Mouse (Mus musculus): ENCODE data around the gene Bcar3. TPM values are rescaled to one million over a fixed set of nuclear protein-coding genes. Genes with fewer than 3 reads are reported as not detected.

The Bcar3 gene
- total and polyA plus RNA-seq, 2 experiments from 2014 or later, result 6.3 to 23.8 TPM

- WGBS, result 32% methylated on average over 12 of the region's 12 CpGs
Measured at GRCm38 (mm10) chr3:122291828-122292227, 2.1 kb upstream of the Bcar3 start.

GRCm38 (mm10) chr3:122292300-122293222, 1.4 kb upstream of the Bcar3 start:
- Histone ChIP-seq H3K9me3 (ENCODE audit: low read length) (no peaks in the 10 kb centered on the region), H3K27ac (peak overlapping the region; percentile 100), H3K36me3 (ENCODE audit: insufficient read depth, low read length) (no peaks in the 10 kb centered on the region), H3K9ac (replicated peaks; ENCODE audit: low read length) (peak overlapping the region; percentile 97), H3K4me2 (ENCODE audit: low read depth, low read length) (peak overlapping the region; percentile 95), H3K4me1 (ENCODE audit: insufficient read depth, low read length) (peaks cover 5% of the 10 kb centered on the region; the same call in 1 of the 2 replicates), H3K4me3 (ENCODE audit: low read length) (peak overlapping the region; percentile 86), H3K27me3 (ENCODE audit: insufficient read depth, low read length) (no peaks in the 10 kb centered on the region)
- ATAC-seq (peak; percentile 61), DNase-seq (ENCODE audit: low spot score) (peak; percentile 92)
- TF ChIP-seq CTCF (IDR thresholded peaks at IDR 0.05; ENCODE audit: low read depth), result peak; percentile 45
- WGBS, result 4% methylated on average over 54 of the region's 54 CpGs

More at GRCm38 (mm10) chr3:122291828-122292227, 2.1 kb upstream of the Bcar3 start:
- Histone ChIP-seq H3K27ac (peak overlapping the region; percentile 100), H3K9me3 (ENCODE audit: low read length) (no peaks in the 10 kb centered on the region), H3K36me3 (ENCODE audit: insufficient read depth, low read length) (no peaks in the 10 kb centered on the region), H3K4me1 (ENCODE audit: insufficient read depth, low read length) (peaks cover 5% of the 10 kb centered on the region; the same call in 1 of the 2 replicates), H3K9ac (replicated peaks; ENCODE audit: low read length) (peak overlapping the region; percentile 97; the same call in 1 of the 2 replicates), H3K4me2 (ENCODE audit: low read depth, low read length) (peak overlapping the region; percentile 95), H3K27me3 (ENCODE audit: insufficient read depth, low read length) (no peaks in the 10 kb centered on the region), H3K4me3 (ENCODE audit: low read length) (peak overlapping the region; percentile 86)
- DNase-seq (ENCODE audit: low spot score), result no peak
- no peak for TF ChIP-seq CTCF (IDR thresholded peaks at IDR 0.05; ENCODE audit: low read depth)
- ATAC-seq, result no peak

GRCm38 (mm10) chr3:122293223-122293953, 548 bp upstream of the Bcar3 start:
- Histone ChIP-seq H3K36me3 (ENCODE audit: insufficient read depth, low read length) (no peaks in the 10 kb centered on the region), H3K27ac (peak overlapping the region; percentile 100), H3K9ac (replicated peaks; ENCODE audit: low read length) (peak overlapping the region; percentile 97), H3K9me3 (ENCODE audit: low read length) (no peaks in the 10 kb centered on the region), H3K4me3 (ENCODE audit: low read length) (peak overlapping the region; percentile 86), H3K4me1 (ENCODE audit: insufficient read depth, low read length) (peaks cover 5% of the 10 kb centered on the region; the same call in 1 of the 2 replicates), H3K4me2 (ENCODE audit: low read depth, low read length) (peak overlapping the region; percentile 95), H3K27me3 (ENCODE audit: insufficient read depth, low read length) (no peaks in the 10 kb centered on the region)
- ATAC-seq (peak; percentile 87), DNase-seq (ENCODE audit: low spot score) (peak; percentile 81)
- under 1% methylated on average over 101 of the region's 105 CpGs for WGBS
- no peak for TF ChIP-seq CTCF (IDR thresholded peaks at IDR 0.05; ENCODE audit: low read depth)

GRCm38 (mm10) chr3:122295511-122295910, 1.6 kb downstream of the Bcar3 start:
- Histone ChIP-seq H3K9ac (replicated peaks; ENCODE audit: low read length) (no peak overlapping the region), H3K4me2 (ENCODE audit: low read depth, low read length) (no peak overlapping the region), H3K4me3 (ENCODE audit: low read length) (no peak overlapping the region), H3K27me3 (ENCODE audit: insufficient read depth, low read length) (no peaks in the 10 kb centered on the region), H3K27ac (peak overlapping the region; percentile 100; the same call in 1 of the 2 replicates), H3K9me3 (ENCODE audit: low read length) (no peaks in the 10 kb centered on the region), H3K36me3 (ENCODE audit: insufficient read depth, low read length) (no peaks in the 10 kb centered on the region), H3K4me1 (ENCODE audit: insufficient read depth, low read length) (peaks cover 5% of the 10 kb centered on the region; the same call in 1 of the 2 replicates)
- peak; percentile 77 for TF ChIP-seq CTCF (IDR thresholded peaks at IDR 0.05; ENCODE audit: low read depth)
- WGBS, result 14% methylated on average over 5 of the region's 5 CpGs
- no peak for ATAC-seq
- DNase-seq (ENCODE audit: low spot score), result peak; percentile 80

- H3K27me3 ChIP-seq (ENCODE audit: insufficient read depth, low read length), result no peaks in the 10 kb centered on the region
- DNase-seq (ENCODE audit: low spot score), result peak; percentile 49
- peaks cover 5% of the 10 kb centered on the region; the same call in 1 of the 2 replicates for H3K4me1 ChIP-seq (ENCODE audit: insufficient read depth, low read length)
Measured at GRCm38 (mm10) chr3:122296979-122297378, 3.0 kb downstream of the Bcar3 start.

More at GRCm38 (mm10) chr3:122296979-122297378, 3.0 kb downstream of the Bcar3 start:
- H3K27ac ChIP-seq, result no peak overlapping the region
- no peaks in the 10 kb centered on the region for H3K9me3 ChIP-seq (ENCODE audit: low read length)
- H3K4me3 ChIP-seq (ENCODE audit: low read length), result no peak overlapping the region
- ATAC-seq, result no peak
- no peak overlapping the region for H3K9ac ChIP-seq (replicated peaks; ENCODE audit: low read length)
- TF ChIP-seq CTCF (IDR thresholded peaks at IDR 0.05; ENCODE audit: low read depth), result no peak
- WGBS, result 37% methylated on average over 5 of the region's 5 CpGs
- H3K36me3 ChIP-seq (ENCODE audit: insufficient read depth, low read length), result no peaks in the 10 kb centered on the region
- H3K4me2 ChIP-seq (ENCODE audit: low read depth, low read length), result no peak overlapping the region

All from hindbrain, postnatal 0 days (tissue).